Mouse (Mus musculus) kidney, embryonic 14.5 days (tissue): ENCODE results near the gene BC028528. TPM values are rescaled to one million over a fixed set of nuclear protein-coding genes. Genes with fewer than 3 reads are reported as not detected.

Experiments
- ATAC-seq: fragments of 200-750 bp; cut with Nextera tagmentation; 2 replicates; pipeline ENCODE4 v1.8.0; 2017; ENCODE audit warnings: moderate number of reproducible peaks, mild to moderate bottlenecking, moderate TSS enrichment, moderate library complexity; ENCODE audit not compliant: low FRiP score, low TSS enrichment
- H3K27ac ChIP-seq: fragments of 300-500 bp; sonication (generic); 2 replicates; pipeline ENCODE4 v1.5.1; 2014; ENCODE audit warnings: low read depth, mild to moderate bottlenecking, low read length, moderate library complexity, mixed read lengths
- H3K27me3 ChIP-seq: fragments of 300-500 bp; sonication (generic); 2 replicates; pipeline ENCODE4 v1.6.1; 2014; ENCODE audit warnings: mild to moderate bottlenecking, low read length; ENCODE audit not compliant: control insufficient read depth, insufficient read depth
- H3K36me3 ChIP-seq: fragments of 300-500 bp; sonication (generic); 2 replicates; pipeline ENCODE4 v1.6.1; 2014; ENCODE audit warnings: low read length, mixed read lengths; ENCODE audit not compliant: control insufficient read depth, insufficient read depth
- H3K4me1 ChIP-seq: fragments of 300-500 bp; sonication (generic); 2 replicates; pipeline ENCODE4 v1.6.1; 2014; ENCODE audit warnings: low read length, mixed read lengths; ENCODE audit not compliant: control insufficient read depth, insufficient read depth
- H3K4me2 ChIP-seq: fragments of 300-500 bp; sonication (generic); replicated peaks from 2 replicates; pipeline ENCODE4 v1.6.1; 2014; ENCODE audit warnings: low read depth, mild to moderate bottlenecking, low read length
- H3K4me3 ChIP-seq: fragments of 300-500 bp; sonication (generic); 2 replicates; pipeline ENCODE4 v1.5.1; 2014; ENCODE audit warnings: mild to moderate bottlenecking, low read length
- H3K9ac ChIP-seq: fragments of 300-500 bp; sonication (generic); 2 replicates; pipeline ENCODE4 v1.6.1; 2014; ENCODE audit warnings: low read depth, mild to moderate bottlenecking, low read length, moderate library complexity
- H3K9me3 ChIP-seq: fragments of 300-500 bp; sonication (generic); 2 replicates; pipeline ENCODE4 v1.6.1; 2016; ENCODE audit warnings: low read length; ENCODE audit not compliant: control insufficient read depth
- WGBS: fragments of 180-500 bp; shearing (Covaris S2); extraction: QIAGEN DNeasy Blood & Tissue Kit; methylation state at CpG from one replicate; pipeline ENCODE4 v1.1.7; 2014; 5-methylcytosine and 5-hydroxymethylcytosine counted together
- polyA plus RNA-seq: library from polyadenylated mRNA; unstranded; fragments of >200 nt; fragmentation: Nextera tagmentation; extraction: Ambion mirVana; gene quantifications from 2 replicates; pipeline ENCODE4 v1.2.1, GENCODE M21; 2014

BC028528 gene
- polyA plus RNA-seq, 1 experiment from 2014 or later, result 33.6 TPM

- Histone ChIP-seq H3K4me2 (peak within 1 kb of the TSS; percentile 68), H3K9me3 (no peaks in the 10 kb centered on the region), H3K4me3 (peak within 1 kb of the TSS; percentile 79), H3K36me3 (peaks cover 23% of the 10 kb centered on the region), H3K27ac (peak within 1 kb of the TSS; percentile 77), H3K27me3 (no peaks in the 10 kb centered on the region), H3K4me1 (peaks cover 10% of the 10 kb centered on the region; the same call in 1 of the 2 replicates), H3K9ac (peak within 1 kb of the TSS; percentile 83)
- WGBS, result under 1% methylated on average over 33 of the region's 33 CpGs
- ATAC-seq, result peak; percentile 94
These were observed 20.4 kb downstream of the BC028528 start, which contains the start of gene Mrps21 for GRCm38 (mm10) chr3:95871392-95871867. TSS of gene Mrps21 (minus strand) at chr3:95871519.

- peak overlapping the region; percentile 68 for H3K4me2 ChIP-seq
- peak overlapping the region; percentile 83 for H3K9ac ChIP-seq
- H3K27ac ChIP-seq, result peak overlapping the region; percentile 77
- H3K9me3 ChIP-seq, result no peaks in the 10 kb centered on the region
- H3K36me3 ChIP-seq, result peaks cover 27% of the 10 kb centered on the region
- H3K4me1 ChIP-seq, result peaks cover 10% of the 10 kb centered on the region; the same call in 1 of the 2 replicates
- peak overlapping the region; percentile 79 for H3K4me3 ChIP-seq
- WGBS, result 6% methylated on average over 15 of the region's 15 CpGs
- ATAC-seq, result peak; percentile 21
- no peaks in the 10 kb centered on the region for H3K27me3 ChIP-seq
These were observed 20.8 kb downstream of the BC028528 start for GRCm38 (mm10) chr3:95870976-95871375.

GRCm38 (mm10) chr3:95867408-95867807 lies 24.4 kb downstream of the BC028528 start:
- Histone ChIP-seq H3K4me2 (no peak overlapping the region), H3K36me3 (peaks cover 51% of the 10 kb centered on the region), H3K4me1 (peaks cover 8% of the 10 kb centered on the region; the same call in 1 of the 2 replicates), H3K9me3 (no peaks in the 10 kb centered on the region), H3K4me3 (no peak overlapping the region), H3K9ac (no peak overlapping the region), H3K27me3 (no peaks in the 10 kb centered on the region), H3K27ac (no peak overlapping the region)
- 90% methylated on average over 2 of the region's 2 CpGs for WGBS
- ATAC-seq, result no peak

GRCm38 (mm10) chr3:95866071-95866470 lies 25.7 kb downstream of the BC028528 start:
- Histone ChIP-seq H3K36me3 (peaks cover 51% of the 10 kb centered on the region), H3K4me1 (0 out of 2 replicates have a peak, but pooled peaks cover 3% of the 10 kb centered on the region), H3K4me2 (no peak overlapping the region), H3K27me3 (no peaks in the 10 kb centered on the region), H3K27ac (no peak overlapping the region), H3K4me3 (no peak overlapping the region), H3K9ac (no peak overlapping the region), H3K9me3 (no peaks in the 10 kb centered on the region)
- ATAC-seq, result no peak
- 93% methylated on average over 5 of the region's 5 CpGs for WGBS

- Histone ChIP-seq H3K36me3 (peaks cover 51% of the 10 kb centered on the region), H3K27ac (no peak overlapping the region), H3K9ac (no peak overlapping the region), H3K27me3 (no peaks in the 10 kb centered on the region), H3K4me3 (no peak overlapping the region), H3K9me3 (no peaks in the 10 kb centered on the region), H3K4me1 (0 out of 2 replicates have a peak, but pooled peaks cover 3% of the 10 kb centered on the region), H3K4me2 (no peak overlapping the region)
- ATAC-seq, result no peak
- WGBS, result 92% methylated on average over 20 of the region's 20 CpGs
These were observed 26.2 kb downstream of the BC028528 start for GRCm38 (mm10) chr3:95865571-95865970.

GRCm38 (mm10) chr3:95865050-95865449 lies 26.8 kb downstream of the BC028528 start:
- no peak for ATAC-seq
- H3K4me2 ChIP-seq, result no peak overlapping the region
- WGBS, result 83% methylated on average over 5 of the region's 5 CpGs
- H3K9me3 ChIP-seq, result no peaks in the 10 kb centered on the region
- H3K9ac ChIP-seq, result no peak overlapping the region
- no peak overlapping the region for H3K4me3 ChIP-seq
- H3K27me3 ChIP-seq, result no peaks in the 10 kb centered on the region
- no peak overlapping the region for H3K27ac ChIP-seq
- H3K4me1 ChIP-seq, result no peaks in the 10 kb centered on the region
- peaks cover 51% of the 10 kb centered on the region for H3K36me3 ChIP-seq

GRCm38 (mm10) chr3:95863578-95863977 lies 28.2 kb downstream of the BC028528 start:
- no peak overlapping the region for H3K9ac ChIP-seq
- H3K4me2 ChIP-seq, result no peak overlapping the region
- no peaks in the 10 kb centered on the region for H3K4me1 ChIP-seq
- ATAC-seq, result no peak
- 80% methylated on average over 7 of the region's 7 CpGs for WGBS
- H3K4me3 ChIP-seq, result no peak overlapping the region
- peaks cover 43% of the 10 kb centered on the region for H3K36me3 ChIP-seq
- no peaks in the 10 kb centered on the region for H3K27me3 ChIP-seq
- H3K9me3 ChIP-seq, result no peaks in the 10 kb centered on the region
- no peak overlapping the region for H3K27ac ChIP-seq

GRCm38 (mm10) chr3:95861796-95862195 lies 30.0 kb downstream of the BC028528 start:
- Histone ChIP-seq H3K36me3 (peaks cover 30% of the 10 kb centered on the region), H3K27ac (no peak overlapping the region), H3K9ac (no peak overlapping the region), H3K27me3 (no peaks in the 10 kb centered on the region), H3K4me3 (no peak overlapping the region), H3K9me3 (no peaks in the 10 kb centered on the region), H3K4me1 (no peaks in the 10 kb centered on the region), H3K4me2 (no peak overlapping the region)
- ATAC-seq, result peak; percentile 41; the same call in 1 of the 2 replicates
- WGBS, result 49% methylated on average over 2 of the region's 2 CpGs

GRCm38 (mm10) chr3:95861216-95861615 lies 30.6 kb downstream of the BC028528 start:
- Histone ChIP-seq H3K4me1 (no peaks in the 10 kb centered on the region), H3K9ac (no peak overlapping the region), H3K27me3 (no peaks in the 10 kb centered on the region), H3K4me3 (no peak overlapping the region), H3K4me2 (no peak overlapping the region), H3K27ac (no peak overlapping the region), H3K9me3 (no peaks in the 10 kb centered on the region), H3K36me3 (peaks cover 26% of the 10 kb centered on the region)
- no peak for ATAC-seq
- WGBS, result 76% methylated on average over 10 of the region's 10 CpGs
